Mouse (Mus musculus) adrenal gland, adult 18-20 months (tissue): ENCODE results near the gene Cep112. TPM values are rescaled to one million over a fixed set of nuclear protein-coding genes. Genes with fewer than 3 reads are reported as not detected.
"Not testable (repeated sequence)": the region's sequence is repeated elsewhere in the genome, so short reads cannot be mapped to it uniquely, and the experiment has no call there.

Experiments
- DNase-seq, 2 experiments: peaks; one replicate each; pipeline ENCODE4 v3.0.0; 2021 to 2022; ENCODE audit warnings: low spot score in 2 of 2
- total RNA-seq, 2 experiments: library from RNA; stranded (reverse); gene quantifications; 1 replicate in 1 of 2; 2 replicates in 1 of 2; pipeline ENCODE4 v1.2.3; 2021

The Cep112 gene
- total RNA-seq, 2 experiments from 2014 or later = 7.1 to 11.9 TPM

- no peak for DNase-seq
These were observed 440.8 kb downstream of the Cep112 start for GRCm38 (mm10) chr11:108865746-108866145.

DNA sequence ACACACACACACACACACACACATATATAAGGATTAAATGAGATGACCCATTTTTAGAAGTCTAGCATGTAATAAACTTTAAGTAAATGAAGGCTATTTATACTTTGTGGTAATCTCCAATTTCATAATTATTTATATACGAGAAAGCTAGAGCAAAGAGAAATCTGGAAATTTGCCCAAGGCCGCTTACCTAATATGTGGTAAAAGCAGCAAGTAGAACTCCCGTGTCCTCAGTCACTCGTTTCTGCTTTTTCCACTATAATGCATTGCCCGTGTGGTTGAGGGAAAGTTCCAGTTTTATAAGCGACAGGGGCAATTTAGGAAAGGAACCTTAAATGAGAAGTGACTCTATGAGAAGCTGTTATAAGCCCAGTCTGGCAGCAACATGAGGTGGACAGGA lies 442.5 kb downstream of the Cep112 start:
- no peak for DNase-seq

DNA sequence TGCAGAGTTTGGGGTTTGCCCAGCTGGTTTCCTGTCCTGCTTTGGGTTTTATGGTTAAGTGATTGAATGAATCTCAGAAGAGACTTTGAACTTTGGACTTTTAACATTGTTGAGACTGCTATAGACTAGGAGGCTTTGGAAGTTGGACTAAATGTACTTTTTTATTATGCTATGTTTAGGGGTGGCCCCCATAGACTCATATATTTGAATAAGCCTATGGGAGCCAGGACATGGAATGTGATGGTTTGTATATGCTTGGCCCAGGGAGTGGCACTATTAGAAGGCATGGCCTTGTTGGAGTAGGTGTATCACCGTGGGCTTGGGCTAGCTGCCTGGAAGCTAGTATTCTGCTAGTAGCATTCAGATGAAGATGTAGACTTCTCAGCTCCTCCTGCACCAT lies 446.3 kb downstream of the Cep112 start:
- DNase-seq = not testable (repeated sequence)

GRCm38 (mm10) chr11:108871748-108872147 lies 446.8 kb downstream of the Cep112 start:
- no peak for DNase-seq

DNA sequence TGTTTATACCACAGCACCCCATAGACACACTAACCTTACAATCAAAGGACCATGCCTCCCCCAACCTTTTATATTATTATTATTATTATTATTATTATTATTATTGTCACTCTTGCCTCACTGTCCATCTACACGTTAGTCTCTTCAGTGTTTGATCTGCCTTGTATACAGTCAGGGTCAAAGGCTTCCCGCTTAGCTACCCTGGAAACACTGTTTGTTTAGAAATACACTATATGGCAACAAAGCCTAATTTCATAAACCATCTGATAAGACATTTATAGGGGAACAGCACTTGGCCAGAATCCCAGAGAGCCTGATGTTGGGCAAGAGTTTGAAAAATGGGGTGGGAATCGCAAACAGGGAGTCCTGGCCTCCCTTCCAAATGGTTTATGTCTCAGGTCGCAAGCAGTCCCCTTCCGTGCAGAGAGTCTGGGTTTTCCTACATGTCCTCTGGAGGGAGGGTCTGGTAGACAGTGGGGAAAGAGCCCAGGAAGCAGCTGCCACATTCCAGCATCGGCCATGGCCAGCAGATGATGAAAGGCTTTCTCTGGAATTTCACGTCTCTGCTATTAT lies 451.7 kb downstream of the Cep112 start:
- no peak for DNase-seq

DNA sequence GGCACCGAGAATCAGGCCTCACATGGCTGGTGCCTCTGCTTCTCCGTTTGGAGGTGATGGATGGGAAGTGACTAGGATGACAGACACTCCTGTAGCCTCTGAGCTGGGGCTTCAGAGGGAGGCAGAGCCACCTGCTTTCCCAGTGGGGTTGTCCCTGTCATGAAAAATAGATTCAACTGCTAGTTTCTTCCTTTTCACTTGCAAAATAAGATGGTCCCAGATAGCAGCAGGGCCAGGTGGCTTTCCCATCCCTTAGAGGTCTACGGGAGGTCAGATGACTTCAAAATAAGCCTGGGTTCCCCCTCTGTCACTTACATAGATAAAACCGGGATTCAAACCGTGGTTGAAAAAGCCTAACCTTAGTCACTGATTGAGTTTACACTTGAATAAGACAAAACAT lies 452.5 kb downstream of the Cep112 start:
- no peak for DNase-seq

- no peak for DNase-seq
These were observed 455.6 kb downstream of the Cep112 start for GRCm38 (mm10) chr11:108880546-108880945.

DNA sequence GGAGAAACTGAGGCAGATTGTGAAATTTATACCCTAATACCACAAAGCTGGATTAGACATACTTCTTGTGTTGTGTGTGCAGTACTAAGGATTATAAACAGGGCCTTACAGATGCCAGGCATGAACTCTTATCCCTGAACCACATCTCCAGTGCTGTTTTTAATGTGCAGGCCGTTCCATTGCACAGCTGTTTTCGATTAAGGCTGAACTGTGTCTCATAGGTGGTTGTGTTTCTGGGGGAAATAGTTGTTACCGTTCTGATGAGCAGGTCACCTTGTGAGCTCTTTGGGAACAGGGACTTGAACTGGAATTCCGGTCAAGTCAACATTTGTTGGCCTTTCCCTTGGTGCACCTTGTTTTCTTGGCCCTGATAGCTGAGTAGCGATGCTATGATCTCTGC lies 456.7 kb downstream of the Cep112 start:
- no peak for DNase-seq

DNA sequence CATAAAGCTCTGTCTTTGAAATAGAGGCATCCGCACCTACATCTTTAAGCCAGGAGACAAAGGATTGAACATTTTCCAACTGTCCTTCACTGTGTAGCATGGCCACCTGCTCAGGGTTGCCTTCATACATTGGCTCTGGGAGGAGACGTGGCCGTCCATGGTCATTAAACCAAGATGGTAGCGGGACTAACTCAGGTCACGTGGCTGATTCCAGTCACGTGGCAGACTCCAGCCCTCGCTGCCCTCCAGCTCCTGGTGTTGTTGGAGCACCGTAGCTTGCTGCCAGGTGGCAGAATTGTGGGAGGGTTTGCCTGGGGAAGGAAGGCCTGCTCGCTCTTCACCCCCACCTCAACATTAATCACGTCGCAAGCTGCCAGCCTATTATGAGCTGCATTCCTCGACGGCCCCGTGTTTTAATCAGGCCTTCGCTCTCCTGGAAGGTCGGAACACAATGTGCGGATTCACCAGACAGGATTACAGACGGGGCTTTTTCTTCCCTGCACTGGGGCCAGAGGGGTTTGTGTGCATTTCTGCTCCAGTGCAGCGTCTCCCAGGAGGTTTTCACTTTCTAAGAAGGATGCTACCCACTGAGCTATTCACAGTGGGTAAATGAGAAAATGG lies 460.4 kb downstream of the Cep112 start:
- no peak for DNase-seq

GRCm38 (mm10) chr11:108886060-108886459 lies 461.1 kb downstream of the Cep112 start:
- DNase-seq = no peak

DNA sequence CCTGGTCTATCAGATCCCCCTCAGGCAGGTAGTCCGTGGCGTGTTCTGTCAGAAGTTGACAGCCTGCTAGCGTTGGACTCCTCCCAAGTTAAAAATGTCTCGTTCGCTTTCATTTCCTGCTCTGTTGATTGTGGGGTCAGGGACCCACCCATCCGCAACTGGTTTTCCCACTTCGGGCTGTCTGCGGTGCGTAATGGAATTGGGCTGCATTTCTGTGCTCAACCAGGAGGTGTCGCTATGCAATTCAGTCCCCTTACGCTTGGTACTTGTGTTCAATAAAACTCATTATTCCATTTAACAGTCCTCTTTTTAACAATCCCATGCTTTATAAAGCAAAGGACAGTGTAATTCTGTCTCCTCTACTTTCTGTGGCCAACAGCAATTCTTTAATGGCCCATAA lies 464.1 kb downstream of the Cep112 start:
- no peak for DNase-seq

GRCm38 (mm10) chr11:108890544-108890943 lies 465.6 kb downstream of the Cep112 start:
- DNase-seq = no peak

- peak in 1 of 2 experiments; percentile 40 for DNase-seq
These were observed 466.3 kb downstream of the Cep112 start for GRCm38 (mm10) chr11:108891111-108891870.

GRCm38 (mm10) chr11:108891871-108892380 lies 466.9 kb downstream of the Cep112 start:
- DNase-seq = no peak

GRCm38 (mm10) chr11:108892406-108892805 lies 467.4 kb downstream of the Cep112 start:
- no peak for DNase-seq

GRCm38 (mm10) chr11:108893232-108893790 lies 468.3 kb downstream of the Cep112 start:
- DNase-seq = no peak

DNA sequence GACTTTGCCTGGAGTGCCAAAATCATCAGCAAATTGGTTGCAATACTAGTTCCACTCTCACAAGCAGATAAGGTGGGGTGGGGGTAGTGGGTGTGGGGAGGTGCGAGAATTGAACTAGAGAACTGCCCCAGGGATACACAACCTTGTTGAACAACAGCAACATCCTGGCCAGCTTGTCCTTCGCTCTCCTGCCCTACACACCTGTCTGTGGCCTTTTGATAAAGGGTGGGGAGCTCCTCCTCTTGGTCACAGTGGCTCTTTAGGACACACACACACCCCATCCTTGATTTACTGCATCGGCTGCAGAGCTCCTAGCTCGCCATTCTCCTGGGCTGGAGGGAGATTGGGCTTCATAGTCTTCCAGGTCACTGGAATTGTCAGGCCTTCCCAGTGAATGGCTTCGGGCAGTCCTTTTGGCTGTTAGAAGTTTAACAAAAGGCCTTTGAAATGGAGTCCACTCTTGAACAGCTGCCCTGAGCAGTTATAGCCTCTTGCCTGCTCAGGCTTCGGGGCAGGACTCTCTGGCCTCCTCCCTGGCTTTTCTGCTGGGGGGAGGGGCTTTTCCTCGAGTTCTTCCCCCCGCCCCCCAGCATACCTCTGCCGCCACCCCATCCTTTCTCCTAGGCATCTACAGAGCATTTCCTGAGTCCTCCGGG lies 469.0 kb downstream of the Cep112 start:
- DNase-seq = no peak

DNA sequence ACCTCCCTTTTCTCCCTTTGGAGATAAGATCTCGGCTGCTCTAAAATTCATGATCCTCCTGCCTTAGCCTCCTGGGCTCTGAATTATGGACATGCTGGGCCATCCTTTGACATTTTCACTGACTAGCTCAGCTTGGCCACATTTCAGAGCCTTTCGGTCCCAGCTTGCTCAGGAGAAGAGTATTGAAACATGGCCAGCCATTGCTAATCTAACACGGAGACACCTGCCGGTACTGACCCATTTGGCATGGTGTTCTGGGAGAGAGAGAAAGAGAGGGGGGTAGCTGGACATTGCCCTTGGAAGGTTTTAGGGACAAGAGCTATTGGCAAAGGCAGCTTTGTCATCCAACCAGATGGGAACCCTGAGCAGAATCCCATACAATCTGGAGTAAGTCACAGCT lies 472.0 kb downstream of the Cep112 start:
- no peak for DNase-seq

DNA sequence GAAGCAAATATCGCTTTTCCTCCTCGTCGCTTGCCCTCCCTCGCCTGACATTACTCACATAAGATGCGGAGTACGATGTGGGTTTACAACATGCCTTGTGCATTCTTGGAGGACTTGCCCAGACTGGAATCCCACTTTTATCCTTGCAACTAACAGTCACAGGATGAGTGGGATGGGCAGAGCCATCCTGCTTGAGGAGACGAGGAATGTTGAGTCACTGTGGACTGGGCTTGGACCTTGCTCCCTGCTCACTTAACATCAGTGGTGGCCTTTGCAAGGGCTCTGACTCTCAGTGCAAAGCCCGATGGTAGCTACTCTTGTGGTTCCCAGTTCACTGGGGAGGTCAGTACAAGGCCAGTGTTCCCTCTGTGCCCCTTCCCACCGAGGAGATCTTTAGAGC lies 473.1 kb downstream of the Cep112 start:
- DNase-seq = no peak

DNA sequence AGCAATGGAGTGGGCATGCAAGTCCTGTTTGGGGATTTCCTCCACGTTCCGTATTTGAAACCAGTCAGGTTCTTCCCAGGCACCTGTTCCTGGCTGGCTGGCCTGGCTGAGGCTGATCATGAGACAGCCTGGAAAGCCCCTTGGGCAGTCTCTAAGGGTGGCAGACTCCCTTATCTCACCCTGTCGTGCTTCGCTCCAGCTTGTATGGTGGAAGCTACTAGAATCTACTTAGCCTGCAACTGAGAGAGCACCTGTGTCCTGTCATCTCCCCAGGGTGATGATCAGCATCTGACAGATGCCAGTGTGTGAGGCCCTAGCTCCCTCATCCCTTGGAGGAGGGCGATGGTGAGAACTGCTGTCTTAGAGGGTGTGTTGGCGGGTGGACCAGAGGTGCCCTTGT lies 473.5 kb downstream of the Cep112 start:
- DNase-seq = no peak

GRCm38 (mm10) chr11:108900718-108901488 lies 475.9 kb downstream of the Cep112 start:
- DNase-seq = no peak
